Mouse (Mus musculus) layer of hippocampus, adult 9-11 months (tissue): ENCODE measurements at regions not wholly inside any gene's neighbourhood (a gene's known extent, or its start where the extent isn't known, plus 50 kb on each side); places are given as distances from the start of the nearest gene placed in this dataset.

Source experiments
- DNase-seq: peaks from one replicate; pipeline ENCODE4 v3.0.0; 2022

DNA sequence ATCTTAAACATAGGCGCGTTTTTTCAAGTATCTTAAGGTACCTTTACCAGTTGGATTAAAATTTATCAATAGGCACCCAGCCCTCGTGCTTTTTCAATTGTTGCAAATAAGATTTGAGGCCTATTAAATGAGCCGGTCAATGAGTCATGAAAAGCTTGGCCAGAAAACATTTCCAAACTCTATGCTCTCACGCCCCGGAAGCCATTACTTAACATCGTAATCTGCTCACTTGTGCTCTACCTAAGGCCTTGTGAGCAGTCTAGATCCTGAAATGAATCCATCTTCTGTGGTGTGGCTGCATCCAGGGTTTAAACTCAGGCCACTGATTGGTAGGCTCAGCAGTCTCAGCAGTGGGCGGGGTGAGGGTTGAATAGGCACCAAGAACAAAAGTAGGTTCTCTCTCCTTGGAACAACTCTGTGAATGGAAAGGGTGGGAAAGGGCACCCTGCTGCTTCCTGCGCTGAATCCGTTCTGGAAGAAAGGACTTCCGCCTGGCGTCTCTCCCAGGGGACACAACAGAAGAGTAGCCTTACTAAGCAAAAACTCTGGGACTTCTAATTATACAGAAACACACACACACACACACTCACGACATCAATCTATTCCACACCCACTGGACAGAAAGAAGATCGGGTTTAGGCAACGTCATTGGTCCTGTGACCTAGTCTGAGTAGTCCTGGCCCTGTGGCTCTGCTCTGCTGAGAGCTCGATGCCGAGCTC lies 53.4 kb upstream of the Fmnl2 start:
- peak; percentile 52 for DNase-seq

GRCm38 (mm10) chr2:52804826-52805149 lies 52.9 kb upstream of the Fmnl2 start:
- DNase-seq: no peak

DNA sequence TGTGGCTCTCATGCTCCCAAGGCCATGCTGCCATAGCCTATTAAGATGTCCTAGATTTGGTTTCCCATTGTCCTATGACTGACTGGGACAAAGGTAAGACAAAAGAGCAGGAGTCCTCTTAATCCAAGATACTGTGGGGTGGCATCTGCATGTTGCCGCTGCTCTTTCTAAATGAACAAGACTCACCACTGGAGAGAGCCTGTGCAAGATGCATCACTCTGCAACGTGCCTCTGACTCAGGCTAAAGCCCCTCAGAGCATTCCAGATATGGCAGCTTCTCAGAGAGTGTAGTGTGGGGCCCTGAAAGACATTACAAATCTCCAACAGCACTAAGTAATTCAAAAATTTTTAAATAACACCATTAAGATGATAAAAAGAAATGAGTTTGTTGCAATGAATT lies 49.8 kb upstream of the Fmnl2 start:
- no peak for DNase-seq
